Mouse (Mus musculus) adrenal gland, postnatal 25 days (tissue): ENCODE measurements around the gene Cmtm4. TPM values are rescaled to one million over a fixed set of nuclear protein-coding genes. Genes with fewer than 3 reads are reported as not detected.

Experiments used
- DNase-seq: peaks from one replicate; pipeline ENCODE4 v3.0.0; 2021; ENCODE audit warnings: mixed read lengths
- total RNA-seq: library from RNA; stranded (reverse); gene quantifications from 2 replicates; pipeline ENCODE4 v1.2.3, GENCODE M21; 2021

Gene Cmtm4
- total RNA-seq, 1 experiment from 2014 or later: 44.4 TPM

DNA sequence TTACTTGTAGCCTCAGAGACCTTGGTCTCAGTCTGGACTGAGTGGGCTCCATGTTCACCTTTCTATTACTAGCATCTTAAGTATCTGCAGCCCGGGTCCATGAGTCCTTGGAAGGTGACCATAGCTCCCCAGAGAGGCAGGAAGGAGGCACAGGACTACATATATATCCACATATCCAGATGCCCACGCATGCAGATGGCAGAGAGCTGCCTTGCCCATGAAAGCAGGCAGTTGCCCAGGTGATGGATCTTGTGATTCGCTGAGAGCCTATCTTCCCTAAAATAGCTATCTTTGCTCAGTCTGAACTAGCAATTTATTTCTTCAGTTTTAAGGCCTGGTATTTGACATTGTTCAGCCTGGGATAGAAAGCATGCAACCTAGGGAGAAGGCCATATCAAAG is 15.9 kb upstream of the Cmtm4 start:
- DNase-seq: no peak

DNA sequence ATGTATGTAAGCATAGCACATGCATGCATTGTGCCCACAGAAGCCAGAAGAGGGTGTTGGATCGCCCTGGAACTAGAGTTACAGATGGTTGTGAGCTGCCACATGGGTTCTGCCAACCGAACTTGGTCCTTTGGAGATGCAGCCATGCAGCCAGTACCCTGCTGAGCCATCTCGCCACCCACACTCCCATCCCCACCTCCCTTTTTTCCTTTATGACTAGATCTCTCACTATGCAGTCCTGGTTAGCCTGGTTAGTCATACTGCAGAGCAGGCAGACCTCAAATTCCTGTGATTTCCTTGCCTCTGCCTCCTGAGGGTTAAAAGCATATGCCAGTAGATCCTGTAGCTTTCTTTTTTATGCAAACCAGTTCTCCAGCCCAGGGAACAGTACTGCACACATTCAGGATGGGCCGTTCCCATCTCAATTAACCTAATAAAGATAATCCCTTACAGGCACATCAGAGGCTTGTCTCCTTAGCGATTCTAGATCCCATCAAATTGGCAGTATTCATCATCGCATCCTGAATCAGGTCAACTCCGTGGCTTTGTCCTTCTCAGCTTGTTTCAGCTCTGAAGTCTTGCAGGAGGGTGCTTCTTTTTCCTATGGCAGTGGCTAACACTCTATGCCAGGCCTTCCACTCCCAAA is 15.1 kb upstream of the Cmtm4 start:
- DNase-seq: no peak

DNA sequence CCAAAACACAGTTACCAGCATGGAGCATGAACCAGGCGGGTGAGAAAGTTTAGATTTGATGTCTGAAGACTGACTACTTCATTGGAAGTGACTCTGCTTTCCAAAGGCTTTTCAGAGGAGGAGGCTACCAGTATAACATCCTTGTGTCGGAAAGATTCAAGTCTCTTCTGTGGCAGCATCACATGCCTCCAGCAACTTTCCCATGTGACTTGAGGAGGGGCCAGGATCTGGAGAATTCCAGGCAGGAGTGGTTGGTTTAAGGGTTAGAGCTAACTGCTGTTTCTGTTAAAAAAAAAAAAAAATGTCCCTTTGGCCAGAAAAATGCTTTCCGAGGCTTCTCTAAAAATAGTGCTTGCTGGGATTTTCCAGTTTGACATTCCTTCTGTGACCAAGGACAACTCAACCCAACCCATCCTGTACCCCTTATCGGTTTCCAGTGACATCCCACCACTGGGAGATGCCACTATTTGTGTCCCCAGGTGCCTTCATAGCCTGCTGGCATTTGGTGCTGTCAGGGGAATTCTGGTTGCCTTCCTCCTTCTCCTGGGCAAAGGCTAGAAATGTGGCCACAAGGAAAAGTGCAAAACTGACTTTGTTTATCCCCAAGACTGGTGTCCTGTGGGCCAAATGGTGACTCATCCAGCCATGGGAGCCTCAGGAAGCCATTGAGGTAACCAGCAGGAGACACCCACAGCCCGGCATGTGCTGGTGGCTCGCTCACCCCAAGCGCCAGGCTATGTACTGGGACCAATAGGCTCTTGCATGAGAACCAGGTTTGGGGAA is 12.9 kb upstream of the Cmtm4 start:
- no peak for DNase-seq

DNA sequence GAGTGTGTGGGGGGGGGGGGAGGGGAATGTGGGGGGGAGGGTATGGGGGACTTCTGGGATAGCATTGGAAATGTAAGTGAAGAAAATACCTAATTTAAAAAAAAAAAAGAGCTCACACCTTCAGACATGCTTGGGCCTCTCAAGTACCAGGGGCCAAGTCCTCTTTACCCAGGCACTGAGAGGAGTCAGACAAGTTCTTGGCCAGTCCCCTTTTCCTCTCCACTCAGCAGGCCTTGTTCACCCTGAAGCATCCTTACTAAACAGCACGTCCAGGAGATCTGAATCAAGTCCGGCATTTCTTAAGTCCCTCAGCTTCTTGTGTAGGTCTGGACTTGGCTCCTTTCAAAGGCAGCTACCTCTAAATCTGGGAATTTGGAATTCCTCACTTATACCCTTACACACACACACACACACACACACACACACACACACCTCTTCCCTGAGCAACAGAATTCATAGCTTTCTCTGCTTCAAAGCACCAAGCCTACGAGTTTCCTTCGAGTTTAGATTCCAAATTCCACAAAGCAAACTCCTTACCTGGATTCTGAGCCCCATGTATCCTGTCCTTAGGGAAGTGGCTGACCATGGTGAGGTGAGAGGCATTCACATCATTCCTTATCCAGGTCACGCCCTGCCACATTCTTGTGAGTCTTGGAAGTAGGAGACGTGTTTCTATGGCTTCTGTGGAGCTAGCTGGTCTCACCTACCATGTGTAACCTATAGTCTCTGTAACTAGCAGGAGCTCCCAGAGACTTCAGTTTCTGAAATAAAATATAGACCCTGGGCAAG is 10.9 kb upstream of the Cmtm4 start:
- no peak for DNase-seq

DNA sequence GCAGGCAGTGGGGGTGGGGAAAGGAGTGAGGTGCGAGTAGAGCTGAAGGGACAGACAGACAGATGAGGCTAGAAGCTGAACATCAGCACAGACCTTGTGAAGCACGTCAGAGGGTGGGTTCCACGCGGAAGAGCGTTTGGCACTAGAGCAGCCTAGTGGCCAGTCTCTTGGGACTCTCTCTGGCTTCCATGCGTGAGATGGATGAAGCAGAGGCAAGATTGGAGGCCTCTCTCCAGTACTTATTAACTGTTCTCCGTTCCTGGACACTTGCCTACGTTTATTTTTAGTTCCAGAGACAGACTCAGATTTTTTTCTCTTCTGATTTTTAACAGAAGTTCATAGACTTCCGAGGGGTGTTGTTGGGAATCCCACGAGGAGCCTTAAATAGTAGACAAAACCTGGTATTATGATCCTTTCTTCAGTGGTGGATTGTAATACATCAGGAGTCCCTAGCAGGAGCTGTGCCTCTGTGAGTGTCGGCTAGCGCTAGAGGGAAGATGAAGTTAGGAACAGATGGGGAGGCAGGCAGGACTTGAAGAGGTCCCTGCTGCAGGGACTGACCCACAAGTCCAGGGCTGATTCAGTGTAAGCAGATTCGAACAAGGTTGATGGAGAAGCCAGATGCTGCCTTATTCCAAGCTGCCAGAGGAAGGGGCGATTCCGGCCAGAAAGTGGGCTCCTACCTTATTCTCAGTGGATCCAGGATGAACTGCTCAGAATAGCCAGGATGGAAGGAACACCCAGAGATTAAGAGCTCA is 10.0 kb upstream of the Cmtm4 start:
- DNase-seq: no peak

DNA sequence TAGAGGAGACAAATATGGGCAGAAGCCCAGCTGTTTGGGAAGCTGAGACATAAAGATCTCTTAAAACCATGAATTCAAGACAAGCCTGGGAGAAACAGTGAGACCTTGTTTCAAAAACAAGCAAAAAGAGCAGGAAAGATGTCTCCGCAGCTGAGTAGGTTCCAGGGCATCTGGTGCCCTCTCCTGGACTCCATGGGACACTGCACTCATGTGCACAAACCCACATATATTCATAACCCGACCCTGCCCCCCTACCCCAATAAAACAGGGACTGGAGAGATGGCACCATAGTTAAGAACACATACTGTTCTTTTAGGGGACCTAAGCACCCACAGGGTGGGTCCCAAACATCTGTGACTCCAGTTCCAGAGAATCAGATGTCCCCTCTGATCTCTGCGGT is 8.0 kb upstream of the Cmtm4 start:
- no peak for DNase-seq

DNA sequence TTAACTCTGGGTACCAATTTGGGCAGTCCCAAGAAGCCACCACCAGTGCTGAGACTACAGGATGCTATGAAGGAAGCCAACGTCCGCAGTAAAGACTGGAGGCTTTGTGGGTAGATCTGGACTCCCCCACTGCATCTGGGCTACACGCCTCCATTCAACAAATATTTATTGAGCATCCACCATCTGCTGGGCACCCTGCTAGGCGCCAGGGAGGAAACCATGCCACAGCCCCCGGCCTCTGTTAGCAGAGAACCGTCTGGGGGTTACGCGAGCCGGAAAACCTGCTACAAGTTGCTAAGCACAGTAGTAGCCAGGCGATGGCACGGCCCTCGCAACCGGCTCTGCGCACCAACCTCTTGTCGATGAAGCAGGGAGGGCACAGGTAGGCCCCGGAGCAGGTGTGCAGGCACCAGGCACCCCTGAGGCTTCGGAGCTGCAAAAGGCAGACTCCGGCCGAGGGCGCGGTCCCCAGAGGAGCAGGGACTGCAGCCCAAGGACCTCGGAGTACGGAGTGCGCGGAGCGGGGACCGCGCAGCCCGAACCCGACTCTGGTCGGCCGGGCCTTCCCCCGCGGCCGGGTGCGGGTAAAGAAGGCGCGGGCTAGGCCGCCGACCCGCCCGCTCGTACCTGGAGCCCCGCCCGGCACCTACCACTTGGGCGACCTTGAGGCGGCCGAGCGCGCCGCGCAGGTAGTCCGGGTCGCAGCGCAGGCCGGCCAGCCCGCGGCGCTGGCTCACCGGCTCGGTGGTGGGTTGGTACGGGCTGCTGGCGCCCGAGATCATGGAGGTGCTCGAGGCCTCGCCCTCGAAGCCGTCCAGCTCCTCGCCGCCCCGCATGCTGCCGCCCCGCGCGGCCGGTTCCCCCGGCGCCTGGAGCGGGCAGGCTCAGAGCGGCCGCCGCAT is 555 bp downstream of the Cmtm4 start:
- peak; percentile 44 for DNase-seq

DNA sequence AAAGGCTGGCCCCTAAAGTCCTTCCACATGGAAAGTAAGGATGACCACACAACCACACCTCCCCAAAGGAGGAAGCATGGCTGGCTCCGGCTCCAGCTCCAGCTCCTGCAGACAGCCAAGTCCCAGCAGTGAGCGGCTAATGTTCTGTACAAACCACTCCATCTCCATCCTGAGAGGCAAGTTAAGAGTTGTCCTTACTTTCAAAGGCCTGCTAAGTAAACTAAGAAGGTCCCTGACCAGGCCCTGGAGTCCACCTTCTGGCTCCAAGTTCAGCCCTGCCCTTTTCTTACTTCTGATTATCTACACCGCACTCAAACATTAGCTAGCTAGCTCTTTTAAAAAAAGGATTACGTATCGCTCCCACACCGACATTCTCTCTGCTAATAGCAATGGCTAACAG is 1.8 kb downstream of the Cmtm4 start:
- DNase-seq: no peak

GRCm38 (mm10) chr8:104393139-104393538 is 2.5 kb downstream of the Cmtm4 start:
- DNase-seq: no peak

GRCm38 (mm10) chr8:104390245-104390644 is 5.4 kb downstream of the Cmtm4 start:
- DNase-seq: no peak

GRCm38 (mm10) chr8:104387980-104388379 is 7.6 kb downstream of the Cmtm4 start:
- DNase-seq: peak; percentile 45

- no peak for DNase-seq
Observed at GRCm38 (mm10) chr8:104387501-104387900, 8.1 kb downstream of the Cmtm4 start.

- no peak for DNase-seq
Observed at GRCm38 (mm10) chr8:104386693-104387092, 8.9 kb downstream of the Cmtm4 start.

DNA sequence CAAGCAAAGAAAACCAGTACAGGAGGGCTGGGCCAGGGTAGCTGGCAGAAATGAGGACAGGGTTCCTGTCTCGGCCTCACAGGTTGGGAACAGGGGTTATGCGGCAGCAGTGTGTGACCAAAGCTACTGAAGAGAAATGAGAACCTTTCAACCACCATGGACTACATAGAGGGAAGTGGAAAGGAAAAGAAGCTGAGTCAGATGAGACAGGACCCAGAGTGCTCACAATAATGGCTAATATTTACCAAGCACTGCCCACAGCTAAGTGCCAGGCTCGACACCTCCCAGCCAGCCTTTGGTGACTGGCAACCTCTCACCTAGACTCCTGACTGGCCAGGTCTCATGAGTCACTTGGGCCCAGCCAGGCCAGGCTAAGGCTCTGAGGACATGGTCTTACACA is 11.6 kb downstream of the Cmtm4 start:
- no peak for DNase-seq

GRCm38 (mm10) chr8:104383296-104383695 is 12.3 kb downstream of the Cmtm4 start:
- DNase-seq: no peak

DNA sequence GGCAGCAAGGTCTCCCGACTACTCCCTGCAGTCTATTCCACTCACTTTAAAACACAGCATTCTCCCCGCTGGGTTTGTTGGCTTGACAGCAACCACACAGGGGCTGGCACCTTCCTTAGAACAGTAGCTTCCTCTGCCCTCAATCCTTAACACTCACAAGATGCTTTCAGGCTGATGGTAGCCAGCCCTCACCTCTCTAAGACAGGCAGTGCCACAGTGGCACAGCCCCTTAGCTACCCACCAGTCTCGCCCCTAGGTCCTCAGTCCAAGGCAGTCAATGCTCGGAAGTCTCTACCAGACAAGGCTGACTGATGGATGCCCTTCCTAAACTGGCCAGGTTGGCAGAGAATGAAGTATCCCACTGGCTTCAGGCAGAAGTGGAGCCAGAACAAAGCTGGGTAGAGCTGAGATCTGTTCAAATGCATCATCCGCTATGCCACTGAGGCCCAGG is 14.6 kb downstream of the Cmtm4 start:
- DNase-seq: no peak

- no peak for DNase-seq
Observed at GRCm38 (mm10) chr8:104380269-104380668, 15.3 kb downstream of the Cmtm4 start.

- DNase-seq: no peak
Observed at GRCm38 (mm10) chr8:104379301-104379836, 16.2 kb downstream of the Cmtm4 start.

DNA sequence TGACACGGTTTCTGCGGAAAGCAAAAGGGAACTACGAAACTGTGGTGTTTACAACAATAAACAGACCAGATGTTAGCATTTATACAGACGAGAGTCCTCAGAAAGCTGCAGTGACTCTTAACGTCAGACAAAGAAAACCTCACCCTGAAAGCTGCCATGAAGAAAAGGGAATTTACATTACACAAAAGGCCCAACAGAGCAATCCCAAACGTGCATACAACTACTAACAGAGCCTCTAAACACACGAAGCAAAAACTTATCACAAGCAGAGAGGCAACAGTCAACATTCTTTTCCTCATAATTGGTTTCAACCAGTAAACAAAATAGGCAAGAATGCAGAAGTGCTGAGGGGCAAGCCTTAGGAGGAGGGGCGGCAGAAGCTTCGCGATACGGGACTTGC is 18.9 kb downstream of the Cmtm4 start:
- DNase-seq: no peak

GRCm38 (mm10) chr8:104375959-104376358 is 19.6 kb downstream of the Cmtm4 start:
- no peak for DNase-seq
